Mouse (Mus musculus) midbrain, postnatal 0 days (tissue): ENCODE measurements around the gene Iqcj. TPM values are rescaled to one million over a fixed set of nuclear protein-coding genes. Genes with fewer than 3 reads are reported as not detected.

Source experiments
- ATAC-seq: fragments of 200-750 bp; cut with Nextera tagmentation; 2 replicates; pipeline ENCODE4 v1.8.0; 2017; ENCODE audit warnings: moderate number of reproducible peaks, mild to moderate bottlenecking, moderate TSS enrichment, moderate library complexity; ENCODE audit not compliant: low FRiP score
- DNase-seq: peaks from one replicate; pipeline ENCODE4 v3.0.0-alpha.2; 2015; ENCODE audit warnings: low spot score
- H3K27ac ChIP-seq: fragments of 300-500 bp; sonication (generic); 2 replicates; pipeline ENCODE4 v1.5.1; 2014; ENCODE audit warnings: low read depth, mild to moderate bottlenecking, low read length, mixed read lengths
- H3K27me3 ChIP-seq: fragments of 300-500 bp; sonication (generic); 2 replicates; pipeline ENCODE4 v1.6.1; 2014; ENCODE audit warnings: low read length, control low read depth, mixed read lengths; ENCODE audit not compliant: insufficient read depth
- H3K36me3 ChIP-seq: fragments of 300-500 bp; sonication (generic); 2 replicates; pipeline ENCODE4 v1.6.1; 2014; ENCODE audit warnings: low read length, control low read depth, mixed read lengths; ENCODE audit not compliant: insufficient read depth
- H3K4me1 ChIP-seq: fragments of 300-500 bp; sonication (generic); 2 replicates; pipeline ENCODE4 v1.6.1; 2014; ENCODE audit warnings: mild to moderate bottlenecking, control low read depth, antibody characterized with exemption, low read length, mixed read lengths; ENCODE audit not compliant: insufficient read depth
- H3K4me2 ChIP-seq: fragments of 300-500 bp; sonication (generic); 2 replicates; pipeline ENCODE4 v1.6.1; 2014; ENCODE audit warnings: low read depth, mild to moderate bottlenecking, low read length, mixed read lengths; ENCODE audit not compliant: poor library complexity, severe bottlenecking
- H3K4me3 ChIP-seq: fragments of 300-500 bp; sonication (generic); 2 replicates; pipeline ENCODE4 v1.5.1; 2014; ENCODE audit warnings: low read depth, mild to moderate bottlenecking, low read length, moderate library complexity
- H3K9ac ChIP-seq: fragments of 300-500 bp; sonication (generic); replicated peaks from 2 replicates; pipeline ENCODE4 v1.6.1; 2014; ENCODE audit warnings: mild to moderate bottlenecking, low read length, moderate library complexity, mixed read lengths; ENCODE audit not compliant: poor library complexity, severe bottlenecking
- H3K9me3 ChIP-seq: fragments of 300-500 bp; sonication (generic); 2 replicates; pipeline ENCODE4 v1.6.1; 2016; ENCODE audit warnings: low read length, control low read depth
- CTCF ChIP-seq: IDR thresholded peaks from 2 replicates; pipeline ENCODE4 v1.5.1; 2016; ENCODE audit warnings: antibody characterized with exemption, mild to moderate bottlenecking
- WGBS: fragments of 180-500 bp; shearing (Covaris S2); extraction: QIAGEN DNeasy Blood & Tissue Kit; methylation state at CpG from one replicate; pipeline ENCODE4 v1.1.7; 2014; 5-methylcytosine and 5-hydroxymethylcytosine counted together
- polyA plus RNA-seq: library from polyadenylated mRNA; unstranded; fragments of >200 nt; fragmentation: Nextera tagmentation; extraction: Ambion mirVana; gene quantifications from 2 replicates; pipeline ENCODE4 v1.2.1, GENCODE M21; 2015
- total RNA-seq: library from RNA; depleted of rRNA; stranded (reverse); fragments of >200 nt; gene quantifications from 2 replicates; pipeline ENCODE4 v1.2.3, GENCODE M21; 2014; rRNA removed

Gene Iqcj
- total RNA-seq, result 0.47 and 1.5 TPM in 2 replicates
- polyA plus RNA-seq, result 0.22 and 0.42 TPM in 2 replicates

DNA sequence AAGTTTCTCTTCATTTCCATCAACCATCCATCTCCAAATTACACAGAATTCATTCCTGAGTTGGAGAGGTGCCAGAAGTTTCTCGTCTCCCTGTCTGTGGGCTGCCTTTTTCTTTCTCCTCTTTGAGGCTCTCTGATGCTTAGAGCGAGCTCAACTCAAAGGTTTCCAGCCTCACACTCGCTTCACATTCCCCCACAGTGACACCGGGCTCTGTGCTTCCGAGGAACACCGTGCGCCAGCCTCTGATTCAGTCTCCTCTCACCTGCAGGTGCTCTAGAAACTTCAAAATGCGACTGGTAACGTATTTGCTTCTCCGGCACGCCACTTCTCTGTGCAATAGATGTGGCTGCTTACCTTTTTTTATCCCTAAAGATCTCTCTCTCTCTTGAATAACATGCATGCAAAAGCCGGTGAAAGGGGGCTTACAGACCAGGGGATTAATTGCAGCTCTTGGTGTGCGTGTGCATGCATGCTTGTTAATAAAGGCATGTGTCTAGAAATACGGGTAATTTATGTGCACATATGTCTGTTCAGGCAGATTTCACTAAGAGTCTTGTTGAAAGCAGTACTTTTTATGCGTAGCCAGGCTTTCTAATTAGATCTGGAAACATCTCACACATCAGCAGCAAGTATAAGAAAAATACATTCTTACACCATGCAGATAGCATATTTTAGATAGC lies at the start of gene Iqcj, which contains the start of gene Iqschfp:
Iqcj (plus strand) TSS at position 195 of the 680 bp plus-strand sequence.
Iqschfp (plus strand) TSS at position 207 of the 680 bp plus-strand sequence.
- ATAC-seq (peak; percentile 38; the same call in 1 of the 2 replicates), DNase-seq (peak; percentile 44)
- 12% methylated on average over 15 of the region's 15 CpGs for WGBS
- Histone ChIP-seq H3K9ac (peak within 1 kb of the TSS; percentile 54), H3K4me1 (no peaks in the 10 kb centered on the region), H3K9me3 (no peaks in the 10 kb centered on the region), H3K36me3 (no peaks in the 10 kb centered on the region), H3K27ac (peak within 1 kb of the TSS; percentile 55; the same call in 1 of the 2 replicates), H3K4me3 (peak within 1 kb of the TSS; percentile 42), H3K4me2 (peak within 1 kb of the TSS; percentile 57), H3K27me3 (no peaks in the 10 kb centered on the region)
- TF ChIP-seq CTCF, result no peak

DNA sequence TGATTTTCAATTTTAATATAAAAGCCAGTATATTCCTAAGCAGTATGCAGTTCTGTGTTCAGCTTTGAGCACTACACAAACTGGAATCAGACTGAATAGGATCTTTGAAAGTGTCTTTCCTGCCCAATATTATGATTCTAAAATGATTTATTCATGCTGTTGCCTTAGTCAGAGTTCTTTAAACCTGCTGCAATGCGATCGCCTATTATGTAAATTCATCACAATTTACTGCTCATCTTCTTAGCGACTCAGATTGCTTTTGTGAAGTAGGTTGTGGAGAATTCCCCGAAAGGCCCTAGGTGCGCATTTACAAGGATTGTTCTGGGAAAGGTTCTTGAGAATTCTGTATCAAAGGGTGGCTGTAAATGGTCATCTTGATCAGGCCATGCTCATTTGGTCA lies 39.6 kb upstream of the Iqcj start:
- ATAC-seq, result no peak
- no peak overlapping the region for H3K9ac ChIP-seq
- DNase-seq, result no peak
- H3K4me3 ChIP-seq, result no peak overlapping the region
- H3K27ac ChIP-seq, result no peak overlapping the region
- 63% methylated on average over 5 of the region's 5 CpGs for WGBS
- no peaks in the 10 kb centered on the region for H3K36me3 ChIP-seq
- TF ChIP-seq CTCF, result no peak
- H3K27me3 ChIP-seq, result no peaks in the 10 kb centered on the region
- no peaks in the 10 kb centered on the region for H3K9me3 ChIP-seq
- no peaks in the 10 kb centered on the region for H3K4me1 ChIP-seq
- H3K4me2 ChIP-seq, result no peak overlapping the region

DNA sequence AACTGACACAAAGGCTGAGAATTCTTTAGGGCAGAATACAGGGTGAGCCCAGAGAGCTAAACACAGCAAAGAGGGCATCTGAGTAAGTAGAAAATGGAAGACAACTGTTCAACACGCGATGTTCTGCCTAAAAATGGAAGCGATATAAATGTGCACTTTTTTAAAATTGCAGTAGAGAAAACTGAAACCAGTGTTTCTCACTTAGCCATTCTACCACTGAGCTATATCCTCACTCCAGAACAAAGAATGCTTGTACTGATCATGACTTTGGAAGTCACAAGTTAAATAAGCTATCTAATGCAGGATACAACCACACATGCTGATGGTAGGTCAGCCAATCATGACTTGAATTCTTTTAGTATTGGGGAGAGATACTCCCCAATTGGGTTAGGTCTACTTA lies 30.5 kb upstream of the Iqcj start:
- no peak for DNase-seq
- WGBS, result 85% methylated on average over 3 of the region's 3 CpGs
- no peak for ATAC-seq

DNA sequence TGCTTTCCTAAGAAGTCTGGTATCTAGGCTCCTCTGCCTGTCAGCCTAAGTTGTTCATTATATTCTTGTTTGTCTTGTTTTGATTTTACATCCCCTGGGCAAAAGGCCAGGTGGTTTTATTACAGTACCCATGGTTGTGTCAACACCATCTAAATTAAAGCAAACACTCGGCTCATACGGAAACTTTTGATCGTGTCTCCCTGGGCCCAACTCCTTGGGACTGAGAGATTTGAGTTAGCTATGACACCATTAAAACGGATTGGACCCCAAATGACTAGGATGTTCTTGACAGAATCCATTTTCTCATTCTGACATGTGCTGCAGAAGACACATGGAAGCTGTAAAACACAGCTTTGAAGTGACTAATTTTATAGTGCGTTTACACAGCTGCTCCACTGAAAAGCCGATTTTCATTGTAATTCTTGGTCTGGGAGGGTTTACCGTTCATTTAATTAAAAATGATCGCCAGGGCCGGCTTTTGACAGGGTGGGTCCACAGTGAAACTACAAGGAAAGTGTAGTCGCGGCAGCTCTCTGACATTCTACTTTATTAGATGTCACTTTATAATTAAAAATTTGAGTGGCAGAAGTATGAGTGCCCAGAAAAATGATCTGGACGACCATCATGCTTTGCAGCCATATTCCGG lies 24.5 kb upstream of the Iqcj start:
- no peak for TF ChIP-seq CTCF
- H3K4me3 ChIP-seq, result no peak overlapping the region
- H3K27me3 ChIP-seq, result no peaks in the 10 kb centered on the region
- H3K9me3 ChIP-seq, result no peaks in the 10 kb centered on the region
- H3K4me1 ChIP-seq, result no peaks in the 10 kb centered on the region
- DNase-seq (no peak), ATAC-seq (no peak)
- no peak overlapping the region for H3K9ac ChIP-seq
- no peaks in the 10 kb centered on the region for H3K36me3 ChIP-seq
- WGBS, result 68% methylated on average over 13 of the region's 13 CpGs
- no peak overlapping the region for H3K27ac ChIP-seq
- no peak overlapping the region for H3K4me2 ChIP-seq

More for the DNA sequence above, 30.5 kb upstream of the Iqcj start:
- H3K4me2 ChIP-seq, result no peak overlapping the region
- H3K9ac ChIP-seq, result no peak overlapping the region
- no peaks in the 10 kb centered on the region for H3K4me1 ChIP-seq
- no peak overlapping the region for H3K27ac ChIP-seq
- H3K27me3 ChIP-seq, result no peaks in the 10 kb centered on the region
- H3K4me3 ChIP-seq, result no peak overlapping the region
- H3K36me3 ChIP-seq, result no peaks in the 10 kb centered on the region
- no peaks in the 10 kb centered on the region for H3K9me3 ChIP-seq
- no peak for TF ChIP-seq CTCF

DNA sequence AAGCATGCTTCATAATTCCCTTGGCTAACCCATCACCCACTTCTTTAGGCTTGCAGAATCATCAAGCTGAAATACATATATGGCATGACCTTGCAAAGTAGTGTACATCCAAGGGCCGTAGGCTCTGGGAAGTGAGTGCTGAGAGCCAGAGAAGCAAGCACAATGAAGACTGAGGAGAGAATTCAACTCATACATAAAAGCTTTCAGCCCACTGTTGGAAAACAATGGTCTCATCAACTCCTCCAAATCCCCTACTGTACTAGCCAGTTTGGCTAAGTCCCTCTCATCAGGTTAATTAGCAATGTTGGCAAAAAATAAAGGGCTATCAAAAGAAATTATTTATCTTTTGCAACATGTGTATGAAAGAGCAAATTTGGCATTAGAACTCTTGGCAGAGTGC lies 22.6 kb upstream of the Iqcj start:
- Histone ChIP-seq H3K9ac (no peak overlapping the region), H3K4me2 (no peak overlapping the region), H3K4me3 (no peak overlapping the region), H3K36me3 (no peaks in the 10 kb centered on the region), H3K27me3 (no peaks in the 10 kb centered on the region), H3K27ac (no peak overlapping the region), H3K9me3 (no peaks in the 10 kb centered on the region), H3K4me1 (no peaks in the 10 kb centered on the region)
- no peak for TF ChIP-seq CTCF
- DNase-seq (no peak), ATAC-seq (no peak)
- WGBS, result 84% methylated on average over 1 of the region's 1 CpGs

DNA sequence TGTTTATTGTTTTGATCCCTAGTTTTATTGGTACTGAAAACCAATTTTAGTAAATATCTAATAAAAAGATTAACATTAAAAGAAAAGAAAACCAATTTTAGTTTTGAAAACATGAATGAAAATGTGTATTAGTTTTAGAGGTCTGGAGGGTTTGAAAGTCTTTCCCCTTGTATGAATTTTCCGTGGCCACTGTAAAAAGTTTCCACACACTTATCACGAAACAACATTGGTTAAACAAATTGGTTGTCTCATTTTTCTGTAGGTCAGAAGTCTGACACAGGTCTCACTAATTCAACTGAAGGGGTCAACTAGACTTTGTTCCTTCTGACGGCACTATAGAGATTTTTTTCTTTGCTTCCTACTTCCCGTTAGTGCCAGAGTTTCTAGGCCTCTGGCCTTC lies 14.8 kb upstream of the Iqcj start:
- WGBS, result 95% methylated on average over 4 of the region's 4 CpGs
- no peaks in the 10 kb centered on the region for H3K9me3 ChIP-seq
- no peak for TF ChIP-seq CTCF
- H3K9ac ChIP-seq, result no peak overlapping the region
- H3K27ac ChIP-seq, result no peak overlapping the region
- no peaks in the 10 kb centered on the region for H3K27me3 ChIP-seq
- H3K4me1 ChIP-seq, result no peaks in the 10 kb centered on the region
- no peak overlapping the region for H3K4me3 ChIP-seq
- H3K4me2 ChIP-seq, result no peak overlapping the region
- no peaks in the 10 kb centered on the region for H3K36me3 ChIP-seq
- ATAC-seq (no peak), DNase-seq (no peak)
